Mouse (Mus musculus) hematopoietic stem cell, adult 5-6 weeks (primary cell): ENCODE measurements around the gene Fndc9. TPM values are rescaled to one million over a fixed set of nuclear protein-coding genes. Genes with fewer than 3 reads are reported as not detected.

Experiments used
- total RNA-seq: library from RNA; stranded (forward); fragments of 172-1452, 232-1000 nt; gene quantifications from 2 replicates; pipeline ENCODE4 v1.2.3, GENCODE M21; 2017

Gene Fndc9
- total RNA-seq, 1 experiment from 2014 or later = not detected

Other genes starting within 250 kb of the Fndc9 start
- 4.3 and 13.2 TPM in 2 replicates for gene Gm12166, start 183.2 kb upstream of the Fndc9 start, total RNA-seq
- 1.4 and 4.2 TPM in 2 replicates for gene Adam19, start 179.5 kb upstream of the Fndc9 start, total RNA-seq
- not detected in 2 replicates for gene Nipal4, start 69.0 kb upstream of the Fndc9 start, total RNA-seq
- gene Cyfip2, start 77.3 kb downstream of the Fndc9 start, total RNA-seq = 79.8 and 93.2 TPM in 2 replicates
- gene Itk, start 154.0 kb downstream of the Fndc9 start, total RNA-seq = 2.9 and 6.0 TPM in 2 replicates
- not detected in 2 replicates for gene Fam71b, start 161.0 kb downstream of the Fndc9 start, total RNA-seq
- gene Med7, start 201.4 kb downstream of the Fndc9 start, total RNA-seq = 35.3 and 36.8 TPM in 2 replicates
- 5.2 and 5.9 TPM in 2 replicates for gene Havcr2, start 219.4 kb downstream of the Fndc9 start, total RNA-seq